Mouse (Mus musculus): ENCODE measurements around the gene Upp1.

GRCm38 (mm10) chr11:9118050-9118420 is at the start of gene Upp1:
- no peak for TF ChIP-seq CTCF (conservative IDR thresholded peaks at IDR 0.05; ENCODE audit: low read length)
- TF ChIP-seq POU5F1 (IDR thresholded peaks at IDR 0.05; ENCODE audit: borderline replicate concordance, low read length), result no peak
